Mouse (Mus musculus): ENCODE data around the gene Rnf167. TPM values are rescaled to one million over a fixed set of nuclear protein-coding genes. Genes with fewer than 3 reads are reported as not detected.

The Rnf167 gene
- polyA plus RNA-seq, 1 experiment, result 91.1 TPM

DNA sequence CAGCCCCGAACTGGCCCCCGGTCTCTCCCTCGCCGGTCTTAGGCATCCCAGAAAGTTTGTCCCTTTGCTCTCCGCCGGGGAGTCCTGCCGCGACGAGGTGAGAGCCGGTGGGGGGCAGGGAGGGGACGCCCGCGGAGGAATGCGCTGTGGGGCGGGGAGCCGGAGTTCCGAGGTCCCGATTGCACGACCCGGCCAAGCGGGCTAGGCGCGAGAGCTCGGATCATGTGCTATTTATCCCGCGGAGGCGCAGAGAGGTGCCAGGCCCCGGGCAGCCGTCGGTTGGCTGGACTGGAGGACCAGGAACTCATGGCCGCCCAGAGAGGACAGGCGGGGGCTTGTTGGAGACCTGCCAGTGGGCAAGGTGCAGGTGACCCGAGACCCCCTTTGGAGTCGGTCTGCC, 53.6 kb downstream of the Rnf167 start:
- no peak for TF ChIP-seq POLR2A (IDR thresholded peaks at IDR 0.05; ENCODE audit: borderline replicate concordance, extremely low read depth, insufficient read depth, insufficient read length, poor library complexity, severe bottlenecking)
- no peak for TF ChIP-seq CTCF (IDR thresholded peaks at IDR 0.05; ENCODE audit: borderline replicate concordance, extremely low read depth, insufficient read depth, insufficient read length)
- peak; percentile 37 for DNase-seq (ENCODE audit: low read depth)

Other genes starting within 250 kb of the Rnf167 start
- gene Pelp1, start 237.2 kb upstream of the Rnf167 start, polyA plus RNA-seq (2012; rRNA removed), result 31.2 and 34.2 TPM in 2 replicates
- gene Arrb2, start 214.6 kb upstream of the Rnf167 start, polyA plus RNA-seq (2012; rRNA removed), result 68.7 and 86.1 TPM in 2 replicates
- gene Med11, start 195.3 kb upstream of the Rnf167 start, polyA plus RNA-seq (2012; rRNA removed), result 28.1 and 31.8 TPM in 2 replicates
- gene Zmynd15, start 187.8 kb upstream of the Rnf167 start, polyA plus RNA-seq (2012; rRNA removed), result 0.93 and 1.4 TPM in 2 replicates
- 3.1 and 3.5 TPM in 2 replicates for gene Cxcl16, start 187.3 kb upstream of the Rnf167 start, polyA plus RNA-seq (2012; rRNA removed)
- 1.6 and 2.3 TPM in 2 replicates for gene Tm4sf5, start 142.0 kb upstream of the Rnf167 start, polyA plus RNA-seq (2012; rRNA removed)
- gene Vmo1, start 132.6 kb upstream of the Rnf167 start, polyA plus RNA-seq (2012; rRNA removed), result 0.14 and 0.15 TPM in 2 replicates
- 0.09 TPM in 1 of 2 replicates, not detected in the other for gene Gltpd2, start 128.0 kb upstream of the Rnf167 start, polyA plus RNA-seq (2012; rRNA removed)
- 405 and 560 TPM in 2 replicates for gene Psmb6, start 121.9 kb upstream of the Rnf167 start, polyA plus RNA-seq (2012; rRNA removed)
- not detected in 2 replicates for gene Gm40193, start 114.3 kb upstream of the Rnf167 start, polyA plus RNA-seq (2012; rRNA removed)
- gene Pld2, start 107.2 kb upstream of the Rnf167 start, polyA plus RNA-seq (2012; rRNA removed), result 18.9 and 19.9 TPM in 2 replicates
- gene Mink1, start 84.4 kb upstream of the Rnf167 start, polyA plus RNA-seq (2012; rRNA removed), result 94.3 and 99.5 TPM in 2 replicates
- not detected in 2 replicates for gene 4930544D05Rik, start 31.4 kb upstream of the Rnf167 start, polyA plus RNA-seq (2012; rRNA removed)
- gene Chrne, start 28.0 kb upstream of the Rnf167 start, polyA plus RNA-seq (2012; rRNA removed), result 0.16 TPM in 1 of 2 replicates, not detected in the other
- 0.06 and 0.30 TPM in 2 replicates for gene Gp1ba, start 8.1 kb upstream of the Rnf167 start, polyA plus RNA-seq (2012; rRNA removed)
- 129 and 149 TPM in 2 replicates for gene Slc25a11, start 244 bp downstream of the Rnf167 start, polyA plus RNA-seq (2012; rRNA removed)
- 419 and 479 TPM in 2 replicates for gene Pfn1, start 7.4 kb downstream of the Rnf167 start, polyA plus RNA-seq (2012; rRNA removed)
- 23.0 and 24.1 TPM in 2 replicates for gene Eno3, start 10.0 kb downstream of the Rnf167 start, polyA plus RNA-seq (2012; rRNA removed)
- gene Spag7, start 22.2 kb downstream of the Rnf167 start, polyA plus RNA-seq (2012; rRNA removed), result 56.3 and 76.0 TPM in 2 replicates
- 17.7 and 25.2 TPM in 2 replicates for gene Camta2, start 40.9 kb downstream of the Rnf167 start, polyA plus RNA-seq (2012; rRNA removed)
- gene Inca1, start 52.9 kb downstream of the Rnf167 start, polyA plus RNA-seq (2012; rRNA removed), result 0.61 and 0.72 TPM in 2 replicates
- gene Kif1c, start 53.3 kb downstream of the Rnf167 start, polyA plus RNA-seq (2012; rRNA removed), result 15.7 and 23.0 TPM in 2 replicates
- gene Zfp3, start 117.0 kb downstream of the Rnf167 start, polyA plus RNA-seq (2012; rRNA removed), result 5.8 and 7.7 TPM in 2 replicates
- not detected in 2 replicates for gene Scimp, start 165.4 kb downstream of the Rnf167 start, polyA plus RNA-seq (2012; rRNA removed)
- 20.3 and 33.9 TPM in 2 replicates for gene Rabep1, start 197.5 kb downstream of the Rnf167 start, polyA plus RNA-seq (2012; rRNA removed)

Data from brain, embryonic 14.5 days (tissue).